Mouse (Mus musculus): ENCODE measurements at regions not wholly inside any gene's neighbourhood (a gene's known extent, or its start where the extent isn't known, plus 50 kb on each side); places are given as distances from the start of the nearest gene placed in this dataset. TPM values are rescaled to one million over a fixed set of nuclear protein-coding genes. Genes with fewer than 3 reads are reported as not detected.

DNA sequence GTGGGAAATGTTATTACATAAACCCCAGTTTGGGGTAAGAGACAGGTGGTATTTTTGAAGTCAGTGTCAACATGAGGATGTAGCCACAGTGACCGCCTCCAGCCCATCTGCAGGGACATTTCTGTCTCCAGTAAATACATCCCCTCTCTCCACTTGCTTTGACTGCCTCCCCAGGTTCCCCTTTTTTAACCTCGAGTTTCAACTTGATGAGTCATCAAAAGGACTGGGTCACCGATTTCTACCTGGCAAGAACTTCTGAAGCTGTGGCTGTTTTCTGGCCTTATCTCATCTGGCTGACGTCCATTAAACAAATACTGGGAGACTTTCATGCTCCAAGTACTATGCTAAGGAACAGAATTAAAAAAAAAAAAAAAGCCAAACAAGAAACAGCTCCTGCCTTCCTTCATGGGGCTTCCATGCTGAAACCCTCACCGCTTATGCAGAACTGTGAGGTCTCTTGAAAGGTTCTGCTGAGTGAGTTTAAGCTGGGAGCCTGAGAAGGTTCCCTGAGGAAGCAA lies 79.1 kb upstream of the Prdm1 start:
- DNase-seq (ENCODE audit: low spot score), result no peak
- intact Hi-C loops (cut with DNase I), result no loop called here

DNA sequence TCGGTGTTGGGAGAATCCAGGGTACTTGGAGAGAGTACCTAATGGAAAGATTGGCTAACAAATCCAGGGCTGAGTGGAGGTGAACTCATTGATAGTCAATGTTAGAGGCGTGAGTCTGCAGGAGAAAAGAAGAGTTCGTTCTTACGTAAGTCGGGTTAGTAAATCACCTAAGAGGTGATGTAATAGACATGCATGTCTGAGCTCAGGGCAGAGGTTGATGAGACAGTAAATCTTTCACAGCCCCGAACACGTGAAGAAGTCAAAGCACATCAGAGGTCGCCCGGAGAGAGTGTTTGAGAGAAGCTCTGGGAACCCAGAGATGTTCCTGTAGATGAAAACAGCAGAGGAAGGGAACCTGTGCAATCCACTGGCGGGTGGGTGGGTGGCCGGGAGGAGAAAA lies 76.2 kb upstream of the Prdm1 start:
- no peak for DNase-seq (ENCODE audit: low spot score)
- intact Hi-C loops (cut with DNase I), result no loop called here

DNA sequence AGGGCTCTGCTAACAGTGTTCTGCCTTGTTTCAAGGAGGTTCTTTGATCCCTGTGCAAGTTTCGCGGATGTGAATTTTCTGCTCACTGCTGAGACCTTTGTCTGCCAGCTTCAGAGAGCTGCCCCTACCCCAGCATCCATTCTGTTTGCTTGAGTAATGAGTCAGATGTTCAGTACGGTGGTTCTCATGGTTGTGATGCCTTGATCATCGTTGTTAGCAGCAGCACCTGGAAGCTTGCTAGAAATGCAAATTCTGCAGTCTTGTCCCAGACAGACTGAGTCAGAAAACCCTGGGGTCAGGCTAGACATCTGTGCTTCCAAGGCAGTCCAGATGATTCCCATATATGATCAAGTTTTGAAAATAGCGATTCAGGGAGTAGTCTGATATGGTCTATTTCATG lies 75.2 kb upstream of the Prdm1 start:
- no peak for DNase-seq (ENCODE audit: low spot score)
- intact Hi-C loops (cut with DNase I), result no loop called here

DNA sequence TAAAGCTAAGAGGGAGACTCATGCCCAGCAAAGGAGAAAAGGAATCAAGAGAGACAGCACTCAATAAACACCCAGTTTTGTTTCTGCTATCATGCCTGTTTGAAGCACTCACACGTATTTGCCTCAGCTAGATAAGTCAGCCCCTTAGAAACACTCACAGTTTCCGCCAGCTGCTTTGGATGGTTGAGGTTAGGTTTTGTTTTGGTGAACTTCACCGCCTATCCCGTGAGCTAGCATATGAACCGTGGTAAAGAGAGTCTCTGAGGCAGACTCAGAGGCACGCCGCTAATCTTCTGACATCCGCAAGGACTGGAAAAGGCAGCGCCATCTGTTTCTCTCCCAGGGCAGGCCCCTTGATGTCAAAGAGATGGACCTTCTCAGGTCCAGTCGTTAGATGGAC lies 73.2 kb upstream of the Prdm1 start:
- intact Hi-C loops (cut with DNase I), result no loop called here
- no peak for DNase-seq (ENCODE audit: low spot score)

DNA sequence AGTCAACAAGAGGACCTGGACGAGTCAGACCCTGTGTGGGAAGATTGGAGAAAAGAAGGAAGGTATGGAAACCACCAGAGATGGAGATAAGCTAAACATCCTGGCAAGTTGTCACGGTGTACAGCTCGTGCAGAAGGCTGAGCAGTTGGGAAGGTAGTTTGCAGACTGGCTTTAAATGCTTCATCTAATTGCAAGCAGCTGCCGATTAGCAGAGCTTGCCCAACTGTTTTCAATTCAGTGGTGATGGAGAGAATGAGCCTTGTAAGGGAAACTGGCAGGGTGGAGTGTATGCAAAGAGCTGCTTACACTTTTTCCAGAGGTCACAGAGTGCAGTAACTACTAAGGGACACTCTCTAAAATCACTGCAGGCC lies 71.6 kb upstream of the Prdm1 start:
- intact Hi-C loops (cut with DNase I), result no loop called here
- DNase-seq (ENCODE audit: low spot score), result no peak

DNA sequence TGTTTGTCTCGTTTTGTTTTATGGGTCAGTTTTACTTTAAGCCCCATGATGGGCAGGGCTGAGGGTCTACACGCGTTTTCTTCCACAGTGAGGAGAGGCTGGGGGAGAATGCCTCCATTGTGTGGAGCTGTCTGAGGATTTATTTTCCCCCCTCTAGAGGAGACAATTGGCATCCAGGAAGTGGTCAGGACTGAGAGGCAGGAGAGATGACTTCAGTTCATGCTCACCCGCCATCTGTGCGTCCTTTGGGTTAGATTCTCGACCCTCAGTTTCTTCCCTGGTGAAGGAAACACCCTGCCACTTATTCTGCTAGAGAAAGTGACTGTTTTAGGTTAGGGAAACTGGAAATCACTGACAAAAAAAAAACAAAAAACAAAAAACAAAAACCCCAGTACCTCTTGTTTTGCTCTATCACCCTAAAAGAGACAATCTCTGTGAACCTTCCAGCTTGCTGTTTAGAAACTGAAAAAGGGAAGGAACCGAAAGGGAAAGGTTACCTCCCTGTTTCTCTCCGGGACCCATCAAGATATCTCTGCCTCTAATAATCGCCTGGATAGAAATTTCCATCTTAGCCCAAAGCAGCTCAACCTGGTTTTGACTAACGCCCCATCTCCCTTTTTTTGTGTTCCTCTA lies 71.1 kb upstream of the Prdm1 start:
- intact Hi-C loops (cut with DNase I), result no loop called here
- DNase-seq (ENCODE audit: low spot score), result no peak

DNA sequence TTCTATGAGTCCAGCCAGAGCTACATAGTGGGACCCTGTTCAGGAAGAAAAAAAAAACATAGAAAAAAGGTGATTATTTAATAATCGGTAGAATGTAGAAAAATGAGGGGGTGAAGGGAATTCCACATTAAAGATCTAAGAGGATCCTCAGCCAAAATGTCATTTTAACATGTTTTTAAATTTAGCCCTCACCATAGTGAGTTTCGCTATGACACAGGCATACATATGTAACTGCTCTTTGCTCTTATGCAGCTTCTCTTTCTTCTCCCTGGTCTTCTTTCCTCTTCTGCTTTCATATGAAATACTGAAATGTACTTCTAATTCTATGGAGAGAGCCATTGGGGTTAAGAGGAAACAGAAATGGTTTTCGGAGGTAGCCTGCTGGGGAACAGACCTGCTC lies 70.3 kb upstream of the Prdm1 start:
- intact Hi-C loops (cut with DNase I), result no loop called here
- no peak for DNase-seq (ENCODE audit: low spot score)

DNA sequence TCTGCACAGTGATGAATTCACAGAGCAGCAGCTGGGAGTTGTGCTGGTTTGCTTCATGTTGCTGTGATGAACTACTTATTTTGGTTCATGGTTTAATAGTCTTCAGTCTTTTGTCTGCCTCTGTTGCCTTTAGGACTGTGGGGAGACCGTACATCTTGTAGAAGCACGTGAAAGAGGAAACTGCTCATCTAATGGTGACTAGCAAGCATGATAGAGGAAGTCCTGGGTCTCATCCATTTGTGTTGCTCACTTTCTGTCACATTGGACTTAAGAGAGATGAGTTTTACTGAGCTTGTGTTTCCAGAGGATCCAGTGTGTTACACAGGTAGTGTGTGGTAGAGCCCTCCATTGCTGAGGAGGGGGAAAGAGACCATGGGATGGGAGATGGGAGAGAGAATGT lies 67.6 kb upstream of the Prdm1 start:
- DNase-seq (ENCODE audit: low spot score), result no peak
- intact Hi-C loops (cut with DNase I), result no loop called here

DNA sequence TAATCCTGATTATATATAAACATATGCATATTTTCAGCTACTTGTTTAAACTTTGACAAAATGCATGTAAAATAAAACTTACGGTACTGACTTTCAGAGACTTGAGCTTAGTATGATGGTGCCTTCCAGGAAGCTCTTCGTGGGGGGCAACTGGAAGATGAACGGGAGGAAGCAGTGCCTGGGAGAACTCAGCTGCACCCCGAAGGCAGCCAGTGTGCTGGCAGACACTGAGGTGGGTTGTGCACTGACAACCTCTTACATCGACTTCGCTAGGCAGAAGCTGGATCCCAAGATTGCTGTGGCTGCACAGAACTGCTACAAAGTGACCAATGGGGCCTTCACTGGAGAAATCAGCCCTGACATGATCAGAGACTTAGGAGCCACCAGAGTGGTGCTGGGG lies 61.5 kb upstream of the Prdm1 start:
- no peak for DNase-seq (ENCODE audit: low spot score)
- intact Hi-C loops (cut with DNase I), result no loop called here

DNA sequence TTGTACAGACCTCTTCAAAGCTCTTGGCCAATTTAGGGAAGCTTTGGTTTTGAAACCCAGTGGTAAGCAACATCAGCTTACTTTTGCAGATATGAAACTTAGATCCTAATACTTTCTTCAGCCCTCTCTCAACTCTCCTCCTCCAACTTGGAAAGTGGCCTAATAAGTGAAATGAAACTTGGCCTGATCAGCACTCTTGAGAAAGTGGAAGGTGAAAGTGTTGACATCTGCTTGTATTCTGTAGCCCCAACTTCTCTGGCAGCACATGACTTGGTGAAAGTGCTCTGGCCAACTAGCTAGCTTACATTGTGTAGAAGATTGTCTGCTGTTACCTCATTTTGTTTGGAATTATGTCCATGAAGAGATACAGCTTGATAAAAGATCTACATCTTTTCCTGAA lies 61.1 kb upstream of the Prdm1 start:
- intact Hi-C loops (cut with DNase I), result no loop called here
- no peak for DNase-seq (ENCODE audit: low spot score)

DNA sequence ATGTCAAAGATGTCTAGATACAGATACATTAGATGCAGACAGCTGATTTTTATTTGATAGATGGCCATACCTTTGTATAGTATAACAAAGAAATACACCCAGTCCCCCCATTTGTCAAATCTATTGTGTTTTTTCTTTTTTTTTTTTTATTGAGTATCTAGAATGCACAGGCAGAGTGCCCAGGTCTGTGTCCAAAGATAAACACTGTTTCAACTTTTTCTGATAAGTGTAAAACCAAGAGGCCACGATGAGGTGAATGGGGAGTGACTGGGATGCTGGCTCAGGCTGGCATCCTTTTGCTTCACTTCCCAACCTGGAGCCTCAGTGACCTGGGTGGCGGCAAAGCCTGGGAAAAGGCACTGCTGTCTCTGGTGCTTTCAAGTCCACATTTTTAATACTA lies 54.4 kb upstream of the Prdm1 start:
- no peak for DNase-seq (ENCODE audit: low spot score)
- intact Hi-C loops (cut with DNase I), result no loop called here

Small RNAs in the stretch of these regions (microRNA-seq; reads per million reads assigned to microRNA genes)
- gene Gm24271, result not detected

Data from heart, postnatal 25 days (tissue).